Mouse (Mus musculus) erythroblast, adult 5-6 weeks (primary cell): ENCODE measurements around the gene Crip3. TPM values are rescaled to one million over a fixed set of nuclear protein-coding genes. Genes with fewer than 3 reads are reported as not detected.

Experiments used
- ATAC-seq: replicated peaks from 2 replicates; pipeline ENCODE4 v1.8.0; 2016; ENCODE audit warnings: moderate number of reproducible peaks, mild to moderate bottlenecking, moderate TSS enrichment, inconsistent platforms; ENCODE audit not compliant: poor library complexity, low FRiP score, severe bottlenecking
- total RNA-seq, 2 experiments: library from RNA; stranded (forward) in 1 of 2; stranded (reverse) in 1 of 2; fragments of 150-400 nt in 1 of 2; fragments of 200-764, 138-1000 nt in 1 of 2; gene quantifications; 2 replicates each; pipeline versions ENCODE4 v1.2.3 to v1.2.4; 2015 to 2017; ENCODE audit warnings: low replicate concordance in 2 of 2

Crip3 gene
- not detected in 2 replicates for total RNA-seq (2015; ENCODE audit: low replicate concordance)
- not detected in 2 replicates for total RNA-seq (2017; ENCODE audit: low replicate concordance)

GRCm38 (mm10) chr17:46428761-46429414, at the start of gene Crip3:
Gene Crip3, plus strand, starts transcription at chr17:46428926.
- no peak for ATAC-seq

- ATAC-seq: peak; percentile 91
Measured at GRCm38 (mm10) chr17:46383294-46384060, 45.2 kb upstream of the Crip3 start, which contains the start of gene Zfp318. Gene Zfp318, plus strand, starts transcription at chr17:46383731.

GRCm38 (mm10) chr17:46384061-46384801, 44.5 kb upstream of the Crip3 start:
- no peak for ATAC-seq

GRCm38 (mm10) chr17:46388200-46388599, 40.5 kb upstream of the Crip3 start:
- no peak for ATAC-seq

GRCm38 (mm10) chr17:46393012-46393411, 35.7 kb upstream of the Crip3 start:
- no peak for ATAC-seq

- no peak for ATAC-seq
Measured at GRCm38 (mm10) chr17:46394631-46395030, 34.1 kb upstream of the Crip3 start.

GRCm38 (mm10) chr17:46408478-46408877, 20.2 kb upstream of the Crip3 start:
- no peak for ATAC-seq

- ATAC-seq: no peak
Measured at GRCm38 (mm10) chr17:46418628-46419027, 10.1 kb upstream of the Crip3 start.

- ATAC-seq: no peak
Measured at GRCm38 (mm10) chr17:46419717-46420116, 9.0 kb upstream of the Crip3 start.

GRCm38 (mm10) chr17:46426496-46426895, 2.2 kb upstream of the Crip3 start:
- ATAC-seq: no peak

- ATAC-seq: no peak
Measured at GRCm38 (mm10) chr17:46433627-46434026, 4.9 kb downstream of the Crip3 start.

- no peak for ATAC-seq
Measured at GRCm38 (mm10) chr17:46436672-46437366, 8.1 kb downstream of the Crip3 start.

- ATAC-seq: peak; percentile 21; the same call in 1 of the 2 replicates
Measured at GRCm38 (mm10) chr17:46438298-46438873, 9.7 kb downstream of the Crip3 start, which contains the start of gene Slc22a7. Gene Slc22a7, minus strand, starts transcription at chr17:46438457.

- ATAC-seq: no peak
Measured at GRCm38 (mm10) chr17:46439176-46439575, 10.4 kb downstream of the Crip3 start.

GRCm38 (mm10) chr17:46444839-46445579, 16.3 kb downstream of the Crip3 start:
- ATAC-seq: no peak

- no peak for ATAC-seq
Measured at GRCm38 (mm10) chr17:46446264-46446663, 17.5 kb downstream of the Crip3 start.

- no peak for ATAC-seq
Measured at GRCm38 (mm10) chr17:46452683-46453082, 24.0 kb downstream of the Crip3 start.

- no peak for ATAC-seq
Measured at GRCm38 (mm10) chr17:46453302-46453948, 24.7 kb downstream of the Crip3 start.
